Mouse (Mus musculus) limb, embryonic 12.5 days (tissue): ENCODE data around the gene 4930524B15Rik. TPM values are rescaled to one million over a fixed set of nuclear protein-coding genes. Genes with fewer than 3 reads are reported as not detected.
A peak's percentile ranks its signal among the peaks of the same experiment; 100 is the strongest.

Experiments used
- ATAC-seq: fragments of 200-750 bp; cut with Nextera tagmentation; 2 replicates; pipeline ENCODE4 v1.8.0; 2017; ENCODE audit warnings: low read depth, moderate TSS enrichment; ENCODE audit not compliant: insufficient number of reproducible peaks, insufficient read depth, low FRiP score, low TSS enrichment
- H3K27ac ChIP-seq: fragments of 300-500 bp; sonication (generic); 2 replicates; pipeline ENCODE4 v1.5.1; 2016; ENCODE audit warnings: mild to moderate bottlenecking, moderate library complexity
- H3K27me3 ChIP-seq: fragments of 300-500 bp; sonication (generic); 2 replicates; pipeline ENCODE4 v1.6.1; 2016; ENCODE audit warnings: mild to moderate bottlenecking, moderate library complexity
- H3K36me3 ChIP-seq: fragments of 300-500 bp; sonication (generic); 2 replicates; pipeline ENCODE4 v1.6.1; 2016; ENCODE audit warnings: mild to moderate bottlenecking, moderate library complexity
- H3K4me1 ChIP-seq: fragments of 300-500 bp; sonication (generic); replicated peaks from 2 replicates; pipeline ENCODE4 v1.6.1; 2016
- H3K4me2 ChIP-seq: fragments of 300-500 bp; sonication (generic); 2 replicates; pipeline ENCODE4 v1.6.1; 2016; ENCODE audit warnings: mild to moderate bottlenecking, moderate library complexity
- H3K4me3 ChIP-seq: fragments of 300-500 bp; sonication (generic); replicated peaks from 2 replicates; pipeline ENCODE4 v1.5.1; 2016; ENCODE audit warnings: mild to moderate bottlenecking
- H3K9ac ChIP-seq: fragments of 300-500 bp; sonication (generic); replicated peaks from 2 replicates; pipeline ENCODE4 v1.6.1; 2016; ENCODE audit warnings: mild to moderate bottlenecking, moderate library complexity
- H3K9me3 ChIP-seq: fragments of 300-500 bp; sonication (generic); 2 replicates; pipeline ENCODE4 v1.6.1; 2016; ENCODE audit warnings: mild to moderate bottlenecking, moderate library complexity
- WGBS: fragments of 180-500 bp; shearing (Covaris S2); methylation state at CpG from one replicate; pipeline ENCODE4 v1.1.7; 2016; 5-methylcytosine and 5-hydroxymethylcytosine counted together
- polyA plus RNA-seq: library from polyadenylated mRNA; unstranded; fragments of >200 nt; fragmentation: Nextera tagmentation; extraction: Ambion mirVana; gene quantifications from 2 replicates; pipeline ENCODE4 v1.2.1, GENCODE M21; 2016

The 4930524B15Rik gene
- polyA plus RNA-seq, result 0.14 TPM in 1 of 2 replicates, not detected in the other

GRCm38 (mm10) chr11:31965256-31966134, at the start of gene 4930524B15Rik:
TSS of gene 4930524B15Rik (plus strand) at chr11:31965592.
- Histone ChIP-seq H3K9me3 (no peaks in the 10 kb centered on the region), H3K4me1 (0 out of 2 replicates have a peak, but pooled peaks cover 4% of the 10 kb centered on the region), H3K9ac (peak within 1 kb of the TSS; percentile 65), H3K27ac (no peak within 1 kb of the TSS), H3K27me3 (0 out of 2 replicates have a peak, but pooled peaks cover 4% of the 10 kb centered on the region), H3K36me3 (no peaks in the 10 kb centered on the region), H3K4me3 (peak within 1 kb of the TSS; percentile 34), H3K4me2 (peak within 1 kb of the TSS; percentile 58)
- peak; percentile 52; the same call in 1 of the 2 replicates for ATAC-seq
- WGBS, result 42% methylated on average over 49 of the region's 49 CpGs

GRCm38 (mm10) chr11:31917769-31918168, 47.6 kb upstream of the 4930524B15Rik start:
- Histone ChIP-seq H3K36me3 (no peaks in the 10 kb centered on the region), H3K9ac (no peak overlapping the region), H3K27ac (no peak overlapping the region), H3K27me3 (no peaks in the 10 kb centered on the region), H3K4me1 (no peaks in the 10 kb centered on the region), H3K9me3 (no peaks in the 10 kb centered on the region), H3K4me2 (no peak overlapping the region), H3K4me3 (no peak overlapping the region)
- ATAC-seq, result no peak
- 96% methylated on average over 1 of the region's 1 CpGs for WGBS

- Histone ChIP-seq H3K27me3 (no peaks in the 10 kb centered on the region), H3K9me3 (no peaks in the 10 kb centered on the region), H3K4me2 (no peak overlapping the region), H3K36me3 (peaks cover 42% of the 10 kb centered on the region), H3K4me3 (no peak overlapping the region), H3K9ac (no peak overlapping the region), H3K27ac (no peak overlapping the region), H3K4me1 (no peaks in the 10 kb centered on the region)
- WGBS, result 95% methylated on average over 10 of the region's 10 CpGs
- no peak for ATAC-seq
Observed at GRCm38 (mm10) chr11:31930051-31930450, 35.3 kb upstream of the 4930524B15Rik start.

GRCm38 (mm10) chr11:31935652-31936051, 29.7 kb upstream of the 4930524B15Rik start:
- no peak overlapping the region for H3K4me2 ChIP-seq
- H3K4me3 ChIP-seq, result no peak overlapping the region
- no peaks in the 10 kb centered on the region for H3K27me3 ChIP-seq
- H3K9me3 ChIP-seq, result no peaks in the 10 kb centered on the region
- no peak for ATAC-seq
- no peak overlapping the region for H3K27ac ChIP-seq
- H3K36me3 ChIP-seq, result peaks cover 9% of the 10 kb centered on the region
- WGBS, result 55% methylated on average over 4 of the region's 4 CpGs
- H3K9ac ChIP-seq, result no peak overlapping the region
- H3K4me1 ChIP-seq, result no peaks in the 10 kb centered on the region

GRCm38 (mm10) chr11:31936910-31937525, 28.4 kb upstream of the 4930524B15Rik start:
- Histone ChIP-seq H3K9ac (no peak overlapping the region), H3K4me3 (no peak overlapping the region), H3K27ac (no peak overlapping the region), H3K9me3 (no peaks in the 10 kb centered on the region), H3K27me3 (no peaks in the 10 kb centered on the region), H3K4me1 (no peaks in the 10 kb centered on the region), H3K36me3 (no peaks in the 10 kb centered on the region), H3K4me2 (no peak overlapping the region)
- no peak for ATAC-seq
- WGBS, result 91% methylated on average over 10 of the region's 10 CpGs

- H3K4me3 ChIP-seq, result no peak overlapping the region
- no peaks in the 10 kb centered on the region for H3K36me3 ChIP-seq
- no peaks in the 10 kb centered on the region for H3K9me3 ChIP-seq
- 81% methylated on average over 13 of the region's 13 CpGs for WGBS
- H3K27me3 ChIP-seq, result no peaks in the 10 kb centered on the region
- no peak for ATAC-seq
- no peak overlapping the region for H3K9ac ChIP-seq
- no peak overlapping the region for H3K27ac ChIP-seq
- no peak overlapping the region for H3K4me2 ChIP-seq
- H3K4me1 ChIP-seq, result no peaks in the 10 kb centered on the region
Observed at GRCm38 (mm10) chr11:31940898-31941639, 24.3 kb upstream of the 4930524B15Rik start.

GRCm38 (mm10) chr11:31941640-31942638, 23.5 kb upstream of the 4930524B15Rik start:
- 74% methylated on average over 4 of the region's 4 CpGs for WGBS
- H3K4me3 ChIP-seq, result no peak overlapping the region
- H3K27me3 ChIP-seq, result no peaks in the 10 kb centered on the region
- H3K4me1 ChIP-seq, result no peaks in the 10 kb centered on the region
- no peak overlapping the region for H3K9ac ChIP-seq
- H3K4me2 ChIP-seq, result no peak overlapping the region
- no peak overlapping the region for H3K27ac ChIP-seq
- H3K36me3 ChIP-seq, result no peaks in the 10 kb centered on the region
- H3K9me3 ChIP-seq, result no peaks in the 10 kb centered on the region
- ATAC-seq, result no peak

GRCm38 (mm10) chr11:31945471-31945870, 19.9 kb upstream of the 4930524B15Rik start:
- Histone ChIP-seq H3K27me3 (peaks cover 5% of the 10 kb centered on the region; the same call in 1 of the 2 replicates), H3K9me3 (no peaks in the 10 kb centered on the region), H3K9ac (no peak overlapping the region), H3K4me3 (no peak overlapping the region), H3K4me2 (no peak overlapping the region), H3K36me3 (no peaks in the 10 kb centered on the region), H3K27ac (no peak overlapping the region), H3K4me1 (0 out of 2 replicates have a peak, but pooled peaks cover 3% of the 10 kb centered on the region)
- WGBS, result 83% methylated on average over 3 of the region's 3 CpGs
- ATAC-seq, result no peak

- H3K27ac ChIP-seq, result no peak overlapping the region
- H3K9ac ChIP-seq, result no peak overlapping the region; the same call in 1 of the 2 replicates
- peak; percentile 11; the same call in 1 of the 2 replicates for ATAC-seq
- H3K4me3 ChIP-seq, result peak overlapping the region; percentile 40
- H3K36me3 ChIP-seq, result no peaks in the 10 kb centered on the region
- H3K9me3 ChIP-seq, result no peaks in the 10 kb centered on the region
- 20% methylated on average over 15 of the region's 15 CpGs for WGBS
- H3K27me3 ChIP-seq, result peaks cover 21% of the 10 kb centered on the region
- H3K4me2 ChIP-seq, result peak overlapping the region; percentile 62
- H3K4me1 ChIP-seq, result 0 out of 2 replicates have a peak, but pooled peaks cover 3% of the 10 kb centered on the region
Observed at GRCm38 (mm10) chr11:31948462-31949330, 16.7 kb upstream of the 4930524B15Rik start.
